Mouse (Mus musculus) urinary bladder, postnatal 4 days (tissue): ENCODE data around the gene Disp2.
A peak's percentile ranks its signal among the peaks of the same experiment; 100 is the strongest.

ENCODE experiments used
- DNase-seq, 2 experiments: peaks; one replicate each; pipeline ENCODE4 v3.0.0; 2021 to 2022; ENCODE audit warnings: low spot score in 2 of 2

Disp2 gene

DNA sequence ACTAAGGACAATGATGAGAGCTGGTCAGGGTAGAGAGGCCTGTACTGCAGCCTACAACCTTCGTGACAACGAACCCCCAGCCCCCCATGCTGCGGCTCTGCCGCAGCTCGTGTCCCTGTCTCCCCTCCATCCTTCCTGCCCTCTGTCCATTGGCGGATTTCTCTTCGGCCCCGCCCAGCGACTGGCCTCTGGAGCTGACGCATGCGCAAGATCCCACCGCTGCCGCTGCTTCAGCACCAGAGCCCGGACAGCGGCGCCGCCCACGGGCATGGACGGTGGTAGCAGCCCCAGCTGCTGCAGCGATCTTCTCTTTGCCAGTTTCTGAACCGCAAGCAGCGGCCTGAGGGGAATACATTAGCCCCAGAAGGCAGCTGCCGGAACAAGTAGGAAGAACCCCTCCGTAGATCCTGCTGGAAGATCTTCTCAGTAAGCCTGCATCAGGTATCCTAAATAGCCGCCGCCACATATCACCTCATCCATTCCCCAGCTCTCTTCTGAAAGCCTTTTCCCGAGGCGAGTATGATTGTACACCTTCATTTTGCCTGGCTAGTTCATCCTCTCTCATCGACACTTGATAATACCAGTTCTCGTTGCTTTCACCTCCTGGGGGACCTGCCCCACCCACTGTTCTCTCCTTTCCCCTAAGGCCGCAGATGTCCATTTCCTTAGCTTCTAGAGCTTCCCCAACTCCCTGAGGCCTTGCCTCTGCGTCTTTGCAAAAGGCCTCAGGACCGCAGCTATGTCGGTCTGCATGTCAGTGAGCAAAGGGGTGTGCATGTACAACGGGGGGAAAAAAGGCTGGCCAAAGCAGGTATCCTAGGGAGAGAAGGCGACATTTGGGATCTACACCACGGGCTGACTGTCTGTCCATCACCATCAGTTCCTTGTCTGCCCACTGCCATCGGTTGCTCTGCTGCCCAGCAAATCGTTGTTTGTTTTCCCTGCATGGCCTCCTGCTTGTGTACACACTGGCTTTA, at the start of gene Disp2:
Gene Disp2 (plus strand): TSS at position 216 of the 977 bp plus-strand sequence.
- DNase-seq: peak; percentile 87 to 92

DNA sequence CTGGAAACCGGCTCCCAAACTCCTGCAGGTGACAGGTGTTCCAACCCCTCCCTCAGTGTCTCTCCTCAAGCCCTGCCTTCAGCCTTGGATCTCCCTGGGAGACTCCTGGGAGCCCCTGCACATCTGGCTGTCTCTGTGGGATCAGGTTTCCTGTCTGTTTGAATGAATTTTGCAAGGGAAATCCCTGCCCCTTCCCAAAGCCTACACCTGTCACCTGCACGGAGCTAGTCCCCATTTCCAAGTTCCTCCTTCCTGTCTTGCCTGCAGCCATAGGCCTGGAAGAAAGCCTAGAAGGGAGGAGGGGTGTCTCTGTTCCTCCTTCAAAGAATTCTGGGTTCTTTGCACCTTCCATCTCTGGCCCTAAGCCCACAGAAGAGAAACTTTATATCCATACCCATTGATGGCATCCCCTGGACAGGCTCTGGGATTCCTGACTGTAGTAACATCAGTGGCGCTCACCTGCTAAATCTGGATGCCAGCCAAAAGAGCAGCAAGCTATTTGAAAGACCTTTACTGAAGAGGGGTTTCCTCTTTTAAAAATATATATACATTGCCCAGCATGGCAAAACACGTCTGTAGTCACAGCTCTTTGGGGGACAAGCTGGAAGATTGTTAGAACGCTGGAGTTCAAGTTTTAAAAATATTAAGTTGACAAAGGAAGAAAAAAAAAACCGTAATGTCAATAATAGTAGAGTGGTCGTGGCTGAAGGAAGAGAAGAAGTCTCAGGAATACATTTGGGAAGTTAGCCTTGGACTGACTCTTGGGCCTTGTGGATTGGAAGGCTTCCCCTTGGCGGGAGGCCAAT, 49.5 kb upstream of the Disp2 start:
- no peak for DNase-seq

DNA sequence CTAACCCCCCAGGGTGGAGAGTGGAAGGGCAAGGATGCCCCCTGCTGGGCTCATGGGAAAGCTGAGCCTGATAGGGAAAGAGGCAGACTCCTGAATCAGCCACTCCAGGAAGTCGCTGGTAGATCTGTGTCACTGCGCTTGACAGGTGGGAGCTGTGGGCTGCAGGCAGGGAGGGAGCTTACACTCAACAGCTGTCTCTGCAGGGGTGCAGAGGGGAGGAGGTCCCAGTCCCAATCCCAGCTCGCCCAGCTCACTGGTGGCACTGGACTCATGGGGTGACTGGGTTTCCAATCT, 49.0 kb upstream of the Disp2 start:
- DNase-seq: peak; percentile 63 to 75

DNA sequence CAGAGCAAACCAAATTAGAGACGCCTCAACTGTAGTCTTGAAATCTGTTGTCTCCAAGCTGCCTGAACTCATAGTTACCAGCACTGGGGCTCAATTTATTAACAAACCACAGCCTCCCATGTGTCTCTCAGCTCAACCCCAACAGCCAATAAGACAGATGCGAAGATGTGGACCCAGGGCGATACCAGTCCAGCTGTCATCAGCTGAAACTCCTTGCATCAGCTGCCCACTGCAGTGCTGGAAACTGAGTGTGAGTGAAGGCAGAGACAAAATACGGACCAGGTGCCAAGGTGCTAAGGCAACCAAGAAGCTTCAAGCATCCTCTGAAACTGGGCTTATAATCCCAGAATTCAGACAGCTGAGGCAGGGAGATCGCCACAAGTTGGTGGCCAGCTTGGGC, 47.5 kb upstream of the Disp2 start:
- DNase-seq: no peak

DNA sequence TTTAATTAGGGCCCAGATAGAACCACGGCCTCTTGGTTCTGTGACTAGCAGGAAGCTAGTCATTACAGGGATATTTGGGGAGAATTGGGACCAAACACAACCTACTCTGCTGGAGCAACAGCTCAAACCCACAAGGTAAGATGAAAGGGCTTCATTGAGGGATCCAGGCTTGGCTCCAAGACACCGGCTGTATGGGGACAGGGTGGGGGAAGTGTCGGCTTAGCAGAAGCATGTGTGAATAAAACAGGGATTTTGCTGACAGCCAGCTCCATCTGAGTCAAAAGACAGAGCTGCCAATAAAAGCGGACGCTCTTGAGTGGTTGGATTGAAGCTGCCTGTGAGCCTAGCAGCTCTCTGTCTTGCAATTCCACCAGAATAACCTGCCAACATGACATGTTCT, 46.2 kb upstream of the Disp2 start:
- no peak for DNase-seq

DNA sequence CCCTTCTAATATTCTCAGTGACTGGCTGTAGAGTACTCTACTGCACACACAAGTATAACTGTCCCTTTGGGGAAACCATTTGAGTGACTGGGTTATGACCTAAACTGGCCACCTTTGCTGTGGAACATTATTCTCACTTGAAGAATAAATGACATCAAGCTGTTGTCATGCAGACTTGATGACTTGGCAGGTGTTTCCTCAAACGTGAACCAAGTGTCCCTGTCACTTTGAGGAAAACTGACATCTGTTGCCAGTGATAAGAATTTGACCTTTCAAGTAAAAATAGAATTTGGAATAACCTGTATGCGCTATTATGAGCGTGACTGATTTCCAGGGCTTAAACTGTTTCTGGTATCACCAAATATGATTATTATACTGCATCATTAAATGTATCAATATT, 39.2 kb upstream of the Disp2 start:
- no peak for DNase-seq

DNA sequence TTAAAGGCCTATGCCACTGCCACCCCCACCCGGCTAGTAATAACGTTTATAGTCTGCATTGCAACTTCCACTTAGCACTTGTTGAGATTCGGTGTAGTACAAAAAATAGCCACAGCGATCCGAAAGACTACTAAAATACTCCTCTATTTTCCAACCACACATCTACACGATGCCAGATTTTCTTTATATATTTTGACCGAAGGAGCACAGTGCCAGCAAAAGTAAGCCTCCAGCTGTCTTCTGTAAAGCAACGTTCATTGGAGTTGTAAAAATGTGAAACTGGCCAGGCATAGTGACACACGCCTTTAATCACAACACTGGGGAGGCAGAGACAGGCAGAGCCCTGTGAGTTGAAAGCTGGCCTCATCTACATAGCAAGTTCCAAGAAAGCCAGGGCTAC, 38.3 kb upstream of the Disp2 start:
- DNase-seq: no peak

DNA sequence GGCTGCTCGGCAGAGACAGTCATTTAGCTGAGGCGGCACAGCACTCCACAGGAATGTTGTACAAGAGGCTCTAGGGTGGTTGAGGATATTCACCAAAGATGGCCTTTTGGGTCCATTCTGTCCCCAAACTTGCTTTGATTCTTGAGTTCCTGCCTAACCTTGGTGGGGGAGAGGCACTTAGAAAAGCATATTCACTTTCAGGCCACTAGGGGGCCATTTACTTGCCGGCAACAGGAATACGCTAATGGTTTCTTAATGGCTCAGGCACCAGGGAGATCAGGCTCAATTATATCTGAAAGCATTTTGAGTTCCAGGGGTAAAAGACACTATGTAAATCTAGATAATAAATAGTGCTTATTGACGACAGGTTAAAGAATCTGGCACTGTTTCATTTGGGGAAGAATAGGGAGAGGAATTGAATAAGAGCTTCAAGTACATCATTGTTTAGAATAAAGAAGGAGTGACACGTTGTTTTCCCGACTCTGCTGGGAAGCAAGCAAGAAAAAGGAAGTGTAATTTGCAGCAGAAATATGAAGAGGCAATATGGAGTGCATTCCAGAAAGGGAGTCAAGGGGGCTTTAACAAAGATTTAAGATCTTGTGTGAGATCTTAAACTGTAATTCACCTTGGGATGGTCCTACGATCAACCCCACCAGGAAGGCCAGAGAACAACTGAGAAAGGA, 36.1 kb upstream of the Disp2 start:
- no peak for DNase-seq

DNA sequence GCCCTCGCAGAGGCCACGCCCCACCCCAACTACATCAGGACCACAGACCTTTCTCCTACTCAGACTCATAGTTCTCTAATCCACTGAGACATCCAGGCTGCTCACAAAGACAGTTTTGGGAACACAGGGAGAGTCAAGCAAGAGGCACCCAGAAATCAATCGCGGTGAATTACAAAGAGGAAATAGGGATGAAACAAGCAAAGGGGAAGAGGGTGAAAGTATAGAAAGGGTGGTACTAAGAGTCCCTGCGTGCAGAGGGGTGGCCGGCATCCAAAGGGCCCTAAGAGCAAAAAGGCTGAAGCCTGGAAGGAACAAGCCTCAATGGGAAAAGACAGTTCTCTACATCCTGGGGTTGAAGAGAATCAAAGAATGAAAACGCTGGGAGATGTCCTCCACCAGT, 34.9 kb upstream of the Disp2 start:
- no peak for DNase-seq

DNA sequence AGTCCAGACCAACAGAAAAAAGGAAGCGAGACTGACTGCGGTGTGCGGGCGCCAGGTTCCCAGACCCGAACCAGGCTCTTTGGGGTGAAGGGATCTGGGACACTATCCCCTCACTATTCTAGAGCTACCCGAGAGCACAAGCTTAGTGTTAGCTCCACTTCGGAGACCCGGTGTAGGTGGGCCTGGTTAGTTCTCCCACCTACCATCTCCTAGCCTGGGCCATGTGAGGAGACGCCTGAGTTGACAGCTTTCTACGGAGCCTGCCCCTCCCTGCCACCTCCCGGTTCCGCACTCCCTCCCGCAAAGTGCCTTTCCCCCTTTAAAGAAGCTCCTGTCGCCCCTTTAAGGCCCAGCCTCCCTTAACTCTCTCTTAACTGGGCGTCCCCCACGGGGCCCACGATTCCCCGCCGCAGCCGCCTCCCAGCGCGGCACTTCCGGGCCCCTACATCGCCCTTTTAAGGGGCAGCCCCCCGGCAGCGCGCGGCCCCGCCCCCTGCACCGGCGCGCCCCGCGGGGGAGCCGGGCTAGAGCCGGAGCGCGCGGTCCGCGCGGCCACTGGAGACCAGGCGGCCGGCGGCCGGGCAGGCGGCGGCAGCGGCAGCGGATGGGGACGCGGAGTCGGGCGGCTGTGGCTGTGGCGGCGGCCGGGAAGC, 34.2 kb upstream of the Disp2 start, which contains the start of gene Inafm2:
Gene Inafm2 (plus strand): TSS at position 527 of the 653 bp plus-strand sequence.
- DNase-seq: peak; percentile 87 to 89

DNA sequence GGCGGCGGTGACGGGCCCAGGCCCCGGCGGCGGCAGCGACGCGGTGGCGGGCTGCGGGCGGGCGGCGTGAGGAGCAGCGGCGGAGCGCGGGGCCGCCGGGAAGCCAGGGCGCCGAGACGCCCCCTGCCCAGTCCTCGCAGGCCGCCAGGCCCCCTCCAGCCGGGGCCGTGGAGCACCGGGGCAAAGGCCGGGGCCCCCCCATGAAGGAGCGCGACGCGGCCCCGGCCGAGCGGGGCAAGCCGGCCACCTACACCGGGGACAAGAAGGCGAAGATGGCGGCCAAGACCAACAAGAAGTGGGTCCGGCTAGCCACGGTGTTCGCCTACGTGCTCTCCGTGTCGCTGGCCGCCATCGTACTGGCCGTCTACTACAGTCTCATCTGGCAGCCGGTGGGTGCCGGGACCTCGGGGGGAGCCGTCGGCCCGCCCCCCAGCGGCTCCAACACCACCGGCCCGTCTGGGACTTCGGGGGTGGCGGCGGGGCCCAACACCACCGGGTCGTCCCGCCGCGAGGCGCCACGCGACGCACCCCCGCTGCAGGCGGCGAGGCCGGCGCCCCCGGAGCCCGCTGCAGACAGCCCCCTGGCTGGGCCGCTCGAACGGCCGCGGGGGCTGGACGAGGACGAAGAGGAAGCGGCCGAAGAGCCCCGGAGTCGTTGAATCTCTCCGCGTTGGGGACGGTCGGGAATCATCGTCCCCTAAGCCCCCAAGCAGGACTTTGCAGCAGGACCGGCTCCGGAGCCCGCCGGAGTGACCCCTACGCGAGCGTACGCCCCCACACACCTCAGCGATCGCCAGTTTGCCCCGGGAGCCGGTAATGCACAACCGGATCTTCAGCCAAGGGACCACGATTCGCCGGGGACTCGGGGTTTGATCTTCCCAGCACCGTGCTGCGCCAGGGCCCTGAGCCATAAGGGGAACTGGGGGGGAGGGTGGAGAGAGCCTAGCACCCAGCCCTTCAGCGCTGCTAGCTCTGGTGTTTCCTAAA, 33.3 kb upstream of the Disp2 start:
- no peak for DNase-seq

DNA sequence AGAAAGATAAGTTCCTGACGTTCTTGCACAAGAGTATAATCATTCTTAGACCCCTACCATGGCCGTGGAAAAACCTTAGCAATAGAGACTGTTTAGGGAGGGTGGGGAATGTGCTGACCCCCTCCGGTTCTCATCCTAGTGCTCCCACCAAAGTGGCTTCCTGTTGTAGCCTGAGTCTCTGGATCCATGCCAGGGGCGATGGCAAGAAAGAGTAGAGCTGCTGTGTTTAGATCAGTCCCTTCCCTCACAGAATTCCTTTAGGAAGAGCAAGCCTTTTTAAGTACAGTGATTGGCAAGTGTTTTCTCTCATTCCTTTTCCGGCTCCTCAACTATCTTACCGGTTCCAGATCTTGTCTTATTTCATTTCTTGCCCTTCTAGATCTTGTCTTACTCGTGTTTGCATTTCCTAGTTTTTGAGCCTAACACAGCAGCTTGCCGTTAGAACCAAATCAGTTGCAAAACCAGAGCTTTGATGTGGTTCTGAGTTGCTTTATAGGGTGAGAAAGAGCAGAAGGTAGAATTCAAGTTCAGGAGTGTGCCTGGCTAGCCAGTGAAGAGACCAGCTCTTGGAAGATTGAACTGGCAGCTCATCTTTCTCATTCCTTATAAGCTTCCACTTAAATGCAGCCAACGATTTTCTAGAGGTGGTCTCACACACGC, 32.1 kb upstream of the Disp2 start:
- DNase-seq: no peak

DNA sequence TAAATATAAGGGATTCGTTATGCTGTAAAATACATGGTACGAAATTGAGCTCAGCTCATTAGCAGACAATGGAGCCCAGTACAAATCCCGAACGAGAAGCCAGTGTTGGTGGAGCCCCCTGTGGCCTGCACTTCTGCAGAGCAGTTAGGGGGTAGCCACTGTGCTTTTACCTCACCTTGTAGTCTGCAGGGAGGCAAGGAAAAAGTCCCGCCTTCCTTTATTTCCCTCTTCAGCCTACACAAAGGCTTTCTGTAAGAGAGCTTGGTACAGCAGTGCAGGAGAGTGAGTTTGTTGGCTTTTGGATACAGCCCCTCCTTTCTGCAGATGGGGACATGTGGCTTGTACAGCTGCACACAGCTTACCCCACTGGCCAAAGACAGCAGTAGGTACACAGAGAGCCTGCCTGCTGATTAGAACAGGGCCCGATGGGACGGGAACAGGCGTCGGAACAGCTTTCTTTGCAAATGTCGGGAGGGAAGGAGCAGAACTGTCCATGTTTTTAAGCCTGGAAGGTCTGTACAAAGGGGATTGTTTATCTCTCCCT, 30.1 kb upstream of the Disp2 start:
- DNase-seq: peak in 1 of 2 experiments; percentile 19

DNA sequence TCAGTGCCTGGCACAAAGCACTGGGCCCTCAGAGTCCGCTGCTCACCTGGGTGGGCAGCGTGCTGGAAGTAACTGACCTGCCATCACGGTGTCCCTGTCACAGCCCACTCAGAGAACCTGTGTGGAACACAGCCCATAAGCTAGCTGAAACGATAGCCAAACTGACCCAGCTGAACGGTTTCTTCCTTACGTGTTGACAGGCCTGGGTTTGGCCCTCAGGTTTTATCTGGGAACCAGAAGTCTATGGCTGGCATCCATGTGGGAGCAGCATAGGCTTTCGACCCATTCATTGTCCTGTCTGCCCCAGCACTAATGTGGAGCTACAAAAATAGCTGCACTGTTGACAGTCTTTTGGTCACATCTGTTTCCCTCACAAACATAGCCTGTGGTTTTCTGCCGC, 29.0 kb upstream of the Disp2 start:
- peak in 1 of 2 experiments; percentile 18 for DNase-seq

DNA sequence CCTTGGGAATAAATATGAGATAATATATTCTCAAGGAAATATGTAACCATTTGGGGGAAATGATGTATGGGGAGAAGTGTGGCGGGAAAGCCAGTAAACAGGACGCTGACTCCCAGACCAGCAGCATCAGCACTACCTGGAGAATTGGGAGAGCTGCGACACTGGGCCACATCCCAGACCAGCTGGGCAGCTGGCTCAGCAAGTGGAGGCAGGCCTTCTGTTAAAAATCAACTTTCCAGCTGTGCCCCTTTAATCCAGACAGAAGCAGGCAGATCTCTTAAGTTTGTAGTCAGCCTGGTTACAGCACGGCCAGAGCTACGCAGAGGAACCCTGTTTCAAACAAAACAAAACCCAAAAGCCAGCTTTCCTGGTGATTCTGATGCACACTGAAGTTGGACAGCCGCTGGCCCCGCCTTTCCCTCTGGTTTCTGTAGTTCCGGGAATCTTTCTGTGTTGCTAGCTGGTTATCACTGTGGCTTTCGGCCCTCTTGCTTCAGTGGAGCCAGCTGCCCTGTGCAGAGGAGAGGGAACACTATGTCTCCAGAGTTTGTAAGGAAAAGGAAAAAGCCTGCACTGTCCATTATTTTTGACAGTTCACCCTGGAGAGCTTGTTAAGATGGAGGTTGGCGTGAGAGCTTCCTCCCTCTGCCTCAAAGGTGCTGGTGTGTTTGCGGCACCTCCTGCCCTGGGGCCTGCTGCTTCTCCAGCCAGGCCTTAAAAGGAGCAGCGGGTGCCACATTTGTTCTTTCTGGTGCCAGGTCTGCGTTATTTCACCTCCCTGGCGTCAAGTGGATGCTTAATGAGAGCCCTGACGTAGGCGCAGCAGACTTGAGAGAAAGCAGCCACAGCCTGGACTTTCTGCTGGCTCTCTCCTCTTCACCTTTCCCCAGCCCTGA, 27.4 kb upstream of the Disp2 start:
- DNase-seq: peak in 1 of 2 experiments; percentile 30

DNA sequence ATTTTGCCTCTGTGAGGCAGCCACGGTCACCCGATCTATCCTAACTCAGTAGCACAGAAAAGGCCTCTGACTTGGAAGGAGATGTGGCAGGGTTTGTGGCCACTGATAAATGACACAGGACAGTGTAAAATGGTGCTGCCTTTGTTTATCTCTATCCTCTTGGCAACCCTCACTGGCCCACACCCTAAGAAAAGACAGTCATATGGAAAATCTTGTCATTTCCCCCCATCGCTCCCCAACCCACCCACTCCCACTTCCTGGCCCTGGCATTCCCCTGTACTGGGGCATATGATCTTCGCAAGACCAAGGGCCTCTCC, 26.8 kb upstream of the Disp2 start:
- DNase-seq: no peak

DNA sequence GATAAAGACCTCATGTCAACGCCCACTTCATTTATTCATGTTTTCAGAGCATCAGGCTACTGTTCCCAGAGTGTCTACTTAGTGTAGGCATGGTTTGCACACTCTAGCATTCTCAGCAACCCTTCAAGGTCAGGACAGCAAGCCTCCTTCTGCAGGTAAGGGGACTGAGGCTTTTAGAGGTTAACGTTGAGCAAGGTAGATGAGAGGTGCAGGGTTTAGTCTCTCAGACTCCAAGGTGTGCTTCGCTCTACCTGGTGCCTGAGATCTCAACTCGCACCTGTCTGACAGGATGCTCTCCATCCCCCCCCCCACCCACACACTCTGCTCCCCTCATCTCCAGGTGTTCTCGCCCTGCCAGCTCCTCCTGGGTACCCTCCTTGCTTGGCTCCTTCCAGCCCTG, 25.4 kb upstream of the Disp2 start:
- DNase-seq: no peak

DNA sequence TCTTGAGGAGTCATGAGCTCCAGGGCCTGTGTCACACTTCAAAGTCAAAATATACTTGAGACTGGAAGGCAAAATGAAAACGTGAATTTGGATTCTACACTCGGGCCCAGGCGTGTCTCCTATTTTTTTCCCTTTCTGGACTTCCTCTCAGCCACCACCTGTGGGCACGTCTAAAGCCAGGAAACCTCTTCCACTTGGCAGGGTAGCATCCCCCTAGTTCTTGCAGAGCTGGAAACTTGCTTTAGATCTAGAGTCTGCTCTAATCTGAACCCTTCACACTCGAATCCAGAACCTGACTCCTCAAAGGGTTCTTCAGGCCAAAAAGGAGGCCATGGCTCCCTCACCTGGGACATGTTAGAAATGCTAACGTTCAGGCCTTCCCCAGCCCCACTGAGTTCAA, 24.1 kb upstream of the Disp2 start:
- DNase-seq: peak in 1 of 2 experiments; percentile 12

DNA sequence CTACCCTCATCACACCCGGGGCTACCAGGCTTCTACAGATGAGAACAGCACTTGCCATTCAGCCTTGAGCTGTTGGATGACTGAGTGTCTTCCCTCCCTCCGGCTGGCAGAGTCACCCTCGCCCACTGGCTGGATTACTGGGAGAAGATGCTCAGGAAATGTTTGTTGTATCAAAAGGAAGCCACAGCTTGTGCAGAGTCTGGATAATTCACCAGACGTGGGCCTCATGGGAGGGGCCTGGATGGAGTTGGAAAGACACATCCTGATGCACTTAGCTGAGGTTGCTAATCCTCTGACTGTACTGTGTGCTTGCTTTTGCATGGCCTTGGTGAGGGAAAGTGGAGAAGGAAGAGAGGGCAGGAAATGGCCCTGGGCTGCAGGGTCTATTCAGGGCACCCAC, 23.4 kb upstream of the Disp2 start:
- DNase-seq: peak in 1 of 2 experiments; percentile 15
